14 mouse cellular contexts compared by ENCODE assay signal in genomic region chr6:55920282-55920720, GRCm38 (mm10).
DNase-seq lines count a peak whose midpoint lies in the region; ATAC-seq and TF ChIP-seq lines count a peak whose summit lies in the region.
"Had no signal": no experiment of that assay in that cellular context is flagged by ENCODE, and none has a peak within 500 bp of the region (broad histone marks: within the 10 kb centered on the region; RNA-seq: fewer than 3 reads in every experiment).

No protein-coding gene starts in this region.

- no peak overlapping the region for H3K4me3 ChIP-seq in hindbrain, embryonic 10.5 days
- H3K4me3 ChIP-seq in midbrain, embryonic 13.5 days (replicated peaks), result no peak overlapping the region
- H3K4me3 ChIP-seq in heart, adult 2 months, result no peak overlapping the region
- H3K4me3 ChIP-seq: embryonic facial prominence, embryonic 12.5 days; gastrocnemius, adult 2 months; heart, embryonic 13.5 days had no signal

- ATAC-seq in midbrain, embryonic 13.5 days, result peak; percentile 92
- ATAC-seq: activated CD4-positive, CD25-positive, alpha-beta regulatory T cell, adult 4 months; intestine, embryonic 16.5 days had no signal

- no peaks in the 10 kb centered on the region for H3K79me2 ChIP-seq in heart, adult 2 months (replicated peaks; ENCODE audit: control insufficient read depth, insufficient read depth, low read length)

- no peak overlapping the region for H3K4me2 ChIP-seq in midbrain, embryonic 13.5 days (replicated peaks)
- H3K4me2 ChIP-seq: embryonic facial prominence, embryonic 12.5 days; heart, embryonic 13.5 days had no signal

- H3K9me3 ChIP-seq in hindbrain, embryonic 10.5 days, result no peaks in the 10 kb centered on the region
- no peaks in the 10 kb centered on the region for H3K9me3 ChIP-seq in midbrain, embryonic 13.5 days
- H3K9me3 ChIP-seq: embryonic facial prominence, embryonic 12.5 days; heart, embryonic 13.5 days had no signal

- no peaks in the 10 kb centered on the region for H3K36me3 ChIP-seq in hindbrain, embryonic 10.5 days
- H3K36me3 ChIP-seq in midbrain, embryonic 13.5 days, result no peaks in the 10 kb centered on the region
- no peaks in the 10 kb centered on the region for H3K36me3 ChIP-seq in heart, adult 2 months (ENCODE audit: control insufficient read depth, insufficient read depth, low read length)
- H3K36me3 ChIP-seq: embryonic facial prominence, embryonic 12.5 days; heart, embryonic 13.5 days had no signal

- H3K9ac ChIP-seq in midbrain, embryonic 13.5 days (replicated peaks), result no peak overlapping the region
- no peak overlapping the region for H3K9ac ChIP-seq in heart, adult 2 months (ENCODE audit: low read depth, low read length)
- H3K9ac ChIP-seq: embryonic facial prominence, embryonic 12.5 days; heart, embryonic 13.5 days had no signal

- 72% methylated on average over 3 of the region's 3 CpGs for WGBS in hindbrain, embryonic 10.5 days
- 37% methylated on average over 3 of the region's 3 CpGs for WGBS in midbrain, embryonic 13.5 days
- WGBS in heart, adult 2 months, result 83% methylated on average over 3 of the region's 3 CpGs

- TF ChIP-seq POLR2A in heart, adult 2 months (IDR thresholded peaks at IDR 0.05; ENCODE audit: insufficient read depth, low read depth, low read length), result no peak

- intact Hi-C loops in heart, adult 2 months (cut with DNase I), result no loop called here

- peak overlapping the region; percentile 73 for H3K27ac ChIP-seq in hindbrain, embryonic 10.5 days
- peak overlapping the region; percentile 75 for H3K27ac ChIP-seq in midbrain, embryonic 13.5 days
- no peak overlapping the region for H3K27ac ChIP-seq in heart, adult 2 months
- H3K27ac ChIP-seq: embryonic facial prominence, embryonic 12.5 days; gastrocnemius, adult 2 months; heart, embryonic 13.5 days; macrophage had no signal

- H3K27me3 ChIP-seq in hindbrain, embryonic 10.5 days (ENCODE audit: insufficient read depth, poor library complexity, severe bottlenecking), result no peaks in the 10 kb centered on the region
- no peaks in the 10 kb centered on the region for H3K27me3 ChIP-seq in midbrain, embryonic 13.5 days
- no peaks in the 10 kb centered on the region for H3K27me3 ChIP-seq in heart, adult 2 months (ENCODE audit: control insufficient read depth, insufficient read depth, low read length)
- H3K27me3 ChIP-seq: embryonic facial prominence, embryonic 12.5 days; heart, embryonic 13.5 days had no signal

- no peak for TF ChIP-seq CTCF in heart, adult 2 months (IDR thresholded peaks at IDR 0.05)

- H3K4me1 ChIP-seq in hindbrain, embryonic 10.5 days (replicated peaks), result peaks cover 12% of the 10 kb centered on the region
- peaks cover 13% of the 10 kb centered on the region for H3K4me1 ChIP-seq in midbrain, embryonic 13.5 days (replicated peaks)
- H3K4me1 ChIP-seq in heart, adult 2 months (ENCODE audit: control insufficient read depth, insufficient read depth, low read length), result no peaks in the 10 kb centered on the region
- H3K4me1 ChIP-seq: embryonic facial prominence, embryonic 12.5 days; heart, embryonic 13.5 days had no signal

- peak; percentile 41 to 45 for DNase-seq in cerebellum, postnatal 10 days
- DNase-seq in cerebellum, adult 9-11 months, result no peak
- peak; percentile 6 for DNase-seq in brain, adult 2 months (ENCODE audit: low read depth, low spot score)
- DNase-seq in hindbrain, embryonic 10.5 days (ENCODE audit: low spot score), result no peak
- no peak for DNase-seq in right cerebral cortex, adult 18-20 months
- DNase-seq in heart, adult 2 months, result no peak
- no peak for DNase-seq in adrenal gland, adult 8-10 months
- DNase-seq: gastrocnemius, adult 2 months had no signal

- no peak for TF ChIP-seq EP300 in heart, adult 2 months (IDR thresholded peaks at IDR 0.05; ENCODE audit: insufficient read depth, low read depth, low read length)

Comparison
In these comparisons a context has a peak if more than half of its experiments do, and no peak if none do; other contexts are left out.
1. DNase-seq: peak in cerebellum, postnatal 10 days (2 of 2) and brain, adult 2 months (single experiment); none in cerebellum, adult 9-11 months (single experiment), hindbrain, embryonic 10.5 days (single experiment), right cerebral cortex, adult 18-20 months (single experiment), heart, adult 2 months (0 of 2) and adrenal gland, adult 8-10 months (single experiment).